Mouse (Mus musculus): Measurements from ENCODE around the gene Wdr61. TPM values are rescaled to one million over a fixed set of nuclear protein-coding genes. Genes with fewer than 3 reads are reported as not detected.

Gene Wdr61
- polyA plus RNA-seq (2014; fragmentation: Nextera tagmentation; extraction: Ambion mirVana), result 155 and 176 TPM in 2 replicates

DNA sequence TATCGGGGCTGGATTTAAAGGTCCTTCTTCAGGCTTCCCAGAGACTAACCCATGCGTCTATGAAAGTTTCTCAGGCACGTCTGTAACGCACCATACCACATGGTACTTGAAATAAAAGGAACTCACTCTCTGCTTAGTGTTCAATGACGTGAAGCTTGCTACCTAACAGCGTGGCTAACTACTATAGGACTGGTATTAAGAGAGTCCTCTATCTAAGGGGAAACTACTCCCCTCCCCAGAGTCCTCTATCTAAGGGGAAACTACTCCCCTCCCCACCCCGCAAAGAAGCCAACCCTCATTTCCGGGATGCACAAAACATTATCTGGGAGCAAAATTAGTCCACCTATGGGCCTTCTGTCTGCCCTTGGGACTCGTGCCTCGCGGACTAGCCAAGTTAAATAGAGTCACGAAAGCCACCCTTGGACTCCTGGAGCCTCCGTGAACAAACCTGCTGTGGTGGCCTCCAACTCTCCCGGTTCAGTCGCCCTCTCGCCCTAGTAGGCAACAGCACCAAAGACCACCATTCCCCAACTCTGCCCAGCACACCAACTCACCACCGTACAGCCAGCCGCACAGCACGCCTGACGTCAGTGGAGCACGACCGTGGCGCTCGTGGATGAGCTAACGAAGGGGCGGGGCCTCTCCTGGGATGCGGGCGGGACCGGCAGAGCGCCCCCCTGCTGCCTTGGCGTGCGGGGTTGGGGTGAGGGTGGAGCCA lies at the start of gene Wdr61:
Gene Wdr61 (minus strand): TSS at position 599 of the 718 bp plus-strand sequence.
- Histone ChIP-seq H3K36me3 (ENCODE audit: control insufficient read depth, insufficient read depth, low read length) (no peaks in the 10 kb centered on the region), H3K4me3 (ENCODE audit: low read depth, low read length) (peak within 1 kb of the TSS; percentile 65), H3K9ac (ENCODE audit: low read depth, low read length) (peak within 1 kb of the TSS; percentile 67), H3K9me3 (ENCODE audit: control insufficient read depth, low read length) (no peaks in the 10 kb centered on the region), H3K27ac (ENCODE audit: low read depth, low read length) (no peak within 1 kb of the TSS), H3K4me2 (replicated peaks; ENCODE audit: low read depth, low read length) (peak within 1 kb of the TSS; percentile 56), H3K4me1 (replicated peaks; ENCODE audit: control insufficient read depth, insufficient read depth, low read length) (peaks cover 4% of the 10 kb centered on the region; the same call in 1 of the 2 replicates), H3K27me3 (ENCODE audit: control insufficient read depth, insufficient read depth, low read length) (no peaks in the 10 kb centered on the region)
- peak; percentile 94 for ATAC-seq (ENCODE audit: low FRiP score)
- WGBS, result 2% methylated on average over 31 of the region's 32 CpGs
- peak; percentile 98 for DNase-seq (ENCODE audit: low spot score)

- no peak overlapping the region for H3K27ac ChIP-seq (ENCODE audit: low read depth, low read length)
- ATAC-seq (ENCODE audit: low FRiP score) (no peak), DNase-seq (ENCODE audit: low spot score) (no peak)
- no peaks in the 10 kb centered on the region for H3K36me3 ChIP-seq (ENCODE audit: control insufficient read depth, insufficient read depth, low read length)
- 34% methylated on average over 3 of the region's 3 CpGs for WGBS
- H3K9me3 ChIP-seq (ENCODE audit: control insufficient read depth, low read length), result no peaks in the 10 kb centered on the region
- H3K4me3 ChIP-seq (ENCODE audit: low read depth, low read length), result no peak overlapping the region
- H3K27me3 ChIP-seq (ENCODE audit: control insufficient read depth, insufficient read depth, low read length), result no peaks in the 10 kb centered on the region
- no peaks in the 10 kb centered on the region for H3K4me1 ChIP-seq (replicated peaks; ENCODE audit: control insufficient read depth, insufficient read depth, low read length)
- H3K4me2 ChIP-seq (replicated peaks; ENCODE audit: low read depth, low read length), result no peak overlapping the region
- H3K9ac ChIP-seq (ENCODE audit: low read depth, low read length), result no peak overlapping the region
These were observed 49.7 kb upstream of the Wdr61 start for GRCm38 (mm10) chr9:54784003-54784402.

GRCm38 (mm10) chr9:54782504-54782903 lies 48.2 kb upstream of the Wdr61 start:
- H3K36me3 ChIP-seq (ENCODE audit: control insufficient read depth, insufficient read depth, low read length), result no peaks in the 10 kb centered on the region
- no peak for ATAC-seq (ENCODE audit: low FRiP score)
- no peak for DNase-seq (ENCODE audit: low spot score)
- 59% methylated on average over 15 of the region's 15 CpGs for WGBS
- H3K9me3 ChIP-seq (ENCODE audit: control insufficient read depth, low read length), result no peaks in the 10 kb centered on the region
- H3K9ac ChIP-seq (ENCODE audit: low read depth, low read length), result no peak overlapping the region
- H3K4me2 ChIP-seq (replicated peaks; ENCODE audit: low read depth, low read length), result no peak overlapping the region
- no peak overlapping the region for H3K27ac ChIP-seq (ENCODE audit: low read depth, low read length)
- no peak overlapping the region for H3K4me3 ChIP-seq (ENCODE audit: low read depth, low read length)
- no peaks in the 10 kb centered on the region for H3K27me3 ChIP-seq (ENCODE audit: control insufficient read depth, insufficient read depth, low read length)
- H3K4me1 ChIP-seq (replicated peaks; ENCODE audit: control insufficient read depth, insufficient read depth, low read length), result no peaks in the 10 kb centered on the region

DNA sequence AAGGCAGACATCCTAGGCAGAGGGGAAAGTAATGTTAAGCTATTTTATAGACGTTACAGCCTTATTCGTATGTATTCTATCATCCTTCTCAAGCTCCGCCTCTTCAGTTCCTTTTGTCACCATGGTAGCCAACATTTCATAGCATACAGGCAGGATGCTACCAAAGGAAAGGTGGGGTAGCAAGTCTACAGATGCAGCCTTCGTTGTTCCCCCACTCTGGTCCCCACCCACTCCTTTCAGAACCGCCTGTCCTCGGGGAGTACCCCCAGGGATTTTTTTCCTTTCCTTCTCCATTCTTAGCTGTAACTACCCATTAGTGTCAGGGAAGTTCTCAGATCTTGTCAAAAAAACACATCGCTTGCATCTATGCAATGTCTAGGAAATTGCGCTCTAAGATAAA lies 45.0 kb upstream of the Wdr61 start:
- no peak overlapping the region for H3K9ac ChIP-seq (ENCODE audit: low read depth, low read length)
- no peaks in the 10 kb centered on the region for H3K4me1 ChIP-seq (replicated peaks; ENCODE audit: control insufficient read depth, insufficient read depth, low read length)
- H3K27me3 ChIP-seq (ENCODE audit: control insufficient read depth, insufficient read depth, low read length), result no peaks in the 10 kb centered on the region
- H3K4me2 ChIP-seq (replicated peaks; ENCODE audit: low read depth, low read length), result no peak overlapping the region
- no peaks in the 10 kb centered on the region for H3K9me3 ChIP-seq (ENCODE audit: control insufficient read depth, low read length)
- H3K27ac ChIP-seq (ENCODE audit: low read depth, low read length), result no peak overlapping the region
- DNase-seq (ENCODE audit: low spot score) (no peak), ATAC-seq (ENCODE audit: low FRiP score) (no peak)
- 87% methylated on average over 8 of the region's 8 CpGs for WGBS
- no peaks in the 10 kb centered on the region for H3K36me3 ChIP-seq (ENCODE audit: control insufficient read depth, insufficient read depth, low read length)
- H3K4me3 ChIP-seq (ENCODE audit: low read depth, low read length), result no peak overlapping the region

DNA sequence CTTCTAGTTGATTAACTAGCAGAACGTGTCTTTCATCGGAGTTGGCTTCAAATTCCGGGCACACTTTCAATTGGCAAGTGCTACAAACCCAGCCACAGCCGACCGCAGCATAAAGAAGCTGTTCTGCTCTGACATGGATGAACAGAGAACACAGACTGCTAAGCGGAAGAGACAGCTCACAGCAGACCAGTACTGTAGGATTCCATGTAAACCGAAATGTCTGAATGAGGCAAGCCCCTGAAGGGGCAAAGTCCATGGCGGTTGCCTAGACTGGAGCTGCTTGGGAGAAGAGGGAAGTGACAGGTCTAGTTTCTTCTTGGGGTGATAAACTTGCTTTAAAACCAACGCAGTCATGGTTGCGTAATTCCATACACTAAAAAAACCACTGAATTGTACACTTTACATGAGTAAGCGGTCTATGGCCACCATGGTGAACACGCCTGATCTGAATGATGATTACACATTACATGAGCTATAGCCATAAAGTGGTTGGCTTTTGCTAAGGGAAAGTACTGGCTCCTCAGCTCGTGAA lies 42.2 kb upstream of the Wdr61 start:
- Histone ChIP-seq H3K36me3 (ENCODE audit: control insufficient read depth, insufficient read depth, low read length) (no peaks in the 10 kb centered on the region), H3K4me1 (replicated peaks; ENCODE audit: control insufficient read depth, insufficient read depth, low read length) (no peaks in the 10 kb centered on the region), H3K4me2 (replicated peaks; ENCODE audit: low read depth, low read length) (no peak overlapping the region), H3K4me3 (ENCODE audit: low read depth, low read length) (no peak overlapping the region), H3K9ac (ENCODE audit: low read depth, low read length) (no peak overlapping the region), H3K27me3 (ENCODE audit: control insufficient read depth, insufficient read depth, low read length) (no peaks in the 10 kb centered on the region), H3K27ac (ENCODE audit: low read depth, low read length) (no peak overlapping the region), H3K9me3 (ENCODE audit: control insufficient read depth, low read length) (no peaks in the 10 kb centered on the region)
- 93% methylated on average over 13 of the region's 13 CpGs for WGBS
- DNase-seq (ENCODE audit: low spot score), result no peak
- ATAC-seq (ENCODE audit: low FRiP score), result no peak

- Histone ChIP-seq H3K27ac (ENCODE audit: low read depth, low read length) (no peak overlapping the region), H3K27me3 (ENCODE audit: control insufficient read depth, insufficient read depth, low read length) (peaks cover 7% of the 10 kb centered on the region), H3K36me3 (ENCODE audit: control insufficient read depth, insufficient read depth, low read length) (no peaks in the 10 kb centered on the region), H3K9me3 (ENCODE audit: control insufficient read depth, low read length) (no peaks in the 10 kb centered on the region), H3K9ac (ENCODE audit: low read depth, low read length) (no peak overlapping the region), H3K4me3 (ENCODE audit: low read depth, low read length) (no peak overlapping the region), H3K4me1 (replicated peaks; ENCODE audit: control insufficient read depth, insufficient read depth, low read length) (peaks cover 4% of the 10 kb centered on the region; the same call in 1 of the 2 replicates), H3K4me2 (replicated peaks; ENCODE audit: low read depth, low read length) (no peak overlapping the region)
- WGBS, result 62% methylated on average over 11 of the region's 11 CpGs
- DNase-seq (ENCODE audit: low spot score), result no peak
- no peak for ATAC-seq (ENCODE audit: low FRiP score)
These were observed 35.9 kb upstream of the Wdr61 start for GRCm38 (mm10) chr9:54770140-54770780.

DNA sequence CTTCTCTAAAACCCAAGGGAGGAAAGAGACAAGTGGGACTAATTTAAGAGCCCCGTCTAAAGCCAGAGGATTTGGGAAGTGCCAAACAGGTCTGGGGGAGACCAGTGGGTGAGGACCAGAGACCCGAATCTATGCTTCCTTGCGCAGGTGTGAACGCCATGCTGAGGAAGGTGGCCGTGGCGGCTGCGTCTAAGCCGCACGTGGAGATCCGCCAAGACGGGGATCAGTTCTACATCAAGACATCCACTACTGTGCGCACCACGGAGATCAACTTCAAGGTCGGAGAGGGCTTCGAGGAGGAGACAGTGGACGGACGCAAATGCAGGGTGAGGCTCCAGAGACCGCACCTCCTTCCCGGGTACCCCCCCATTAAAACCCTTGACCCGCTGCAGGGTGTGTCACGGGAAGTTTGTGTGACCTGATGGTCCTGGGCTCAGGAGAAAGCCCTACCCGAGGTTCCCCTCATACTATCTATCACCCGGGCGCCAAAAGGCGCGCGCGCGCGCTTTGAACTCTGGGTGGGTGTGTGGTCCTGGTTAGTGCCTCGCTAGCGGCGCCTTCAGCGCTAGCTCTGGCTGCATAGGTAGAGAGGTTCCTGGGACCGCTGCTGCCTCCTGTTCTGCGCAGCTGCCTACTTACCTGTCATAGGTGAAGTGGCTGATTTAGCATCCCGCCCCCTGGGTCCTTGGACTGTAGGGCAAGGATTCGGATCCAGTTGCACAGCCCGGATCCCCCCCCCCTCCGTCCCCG lies 31.2 kb upstream of the Wdr61 start:
- peaks cover 20% of the 10 kb centered on the region for H3K27me3 ChIP-seq (ENCODE audit: control insufficient read depth, insufficient read depth, low read length)
- no peaks in the 10 kb centered on the region for H3K9me3 ChIP-seq (ENCODE audit: control insufficient read depth, low read length)
- ATAC-seq (ENCODE audit: low FRiP score) (peak; percentile 34; the same call in 1 of the 2 replicates), DNase-seq (ENCODE audit: low spot score) (peak; percentile 71)
- H3K27ac ChIP-seq (ENCODE audit: low read depth, low read length), result no peak overlapping the region
- WGBS, result under 1% methylated on average over 39 of the region's 41 CpGs
- H3K9ac ChIP-seq (ENCODE audit: low read depth, low read length), result peak overlapping the region; percentile 61
- H3K4me1 ChIP-seq (replicated peaks; ENCODE audit: control insufficient read depth, insufficient read depth, low read length), result peaks cover 11% of the 10 kb centered on the region
- H3K4me3 ChIP-seq (ENCODE audit: low read depth, low read length), result peak overlapping the region; percentile 43
- peak overlapping the region; percentile 55 for H3K4me2 ChIP-seq (replicated peaks; ENCODE audit: low read depth, low read length)
- no peaks in the 10 kb centered on the region for H3K36me3 ChIP-seq (ENCODE audit: control insufficient read depth, insufficient read depth, low read length)

DNA sequence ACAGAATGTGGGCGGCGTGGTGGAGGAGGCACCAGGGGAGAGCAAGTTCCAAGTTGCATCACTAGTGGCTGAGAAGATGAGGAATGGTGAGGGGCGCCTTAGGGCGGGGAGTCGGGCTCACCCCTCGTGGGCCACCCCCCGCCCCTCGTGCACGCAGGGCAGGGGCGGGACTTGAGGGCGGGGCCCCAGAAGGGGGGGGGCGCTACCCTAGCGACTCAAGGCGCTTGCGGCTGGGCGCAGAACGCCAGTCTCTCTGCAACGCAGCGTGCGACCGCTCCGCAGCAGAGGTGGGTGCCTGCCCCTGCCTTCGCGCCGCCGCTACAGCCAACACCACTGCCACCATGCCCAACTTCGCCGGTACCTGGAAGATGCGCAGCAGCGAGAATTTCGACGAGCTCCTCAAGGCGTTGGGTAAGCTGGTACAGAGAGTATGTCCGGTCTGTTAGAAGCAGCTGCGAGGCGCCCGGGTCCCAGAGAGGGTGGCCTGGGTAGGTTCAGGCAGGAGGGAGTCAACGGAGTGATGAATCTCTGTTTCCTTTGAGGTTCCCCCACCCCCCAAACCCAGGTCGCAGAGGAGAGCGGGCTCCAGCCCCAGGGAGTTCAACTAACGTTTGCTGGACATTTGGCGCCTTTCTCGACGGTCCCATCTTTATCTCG lies 30.4 kb upstream of the Wdr61 start, which contains the start of gene Crabp1:
Gene Crabp1 (plus strand): TSS at position 188 of the 657 bp plus-strand sequence.
- ATAC-seq (ENCODE audit: low FRiP score) (peak; percentile 41; the same call in 1 of the 2 replicates), DNase-seq (ENCODE audit: low spot score) (peak; percentile 74)
- under 1% methylated on average over 42 of the region's 45 CpGs for WGBS
- Histone ChIP-seq H3K27me3 (ENCODE audit: control insufficient read depth, insufficient read depth, low read length) (peaks cover 20% of the 10 kb centered on the region), H3K4me2 (replicated peaks; ENCODE audit: low read depth, low read length) (peak within 1 kb of the TSS; percentile 55), H3K9ac (ENCODE audit: low read depth, low read length) (peak within 1 kb of the TSS; percentile 61), H3K27ac (ENCODE audit: low read depth, low read length) (no peak within 1 kb of the TSS; the same call in 1 of the 2 replicates), H3K4me3 (ENCODE audit: low read depth, low read length) (peak within 1 kb of the TSS; percentile 43), H3K9me3 (ENCODE audit: control insufficient read depth, low read length) (no peaks in the 10 kb centered on the region), H3K4me1 (replicated peaks; ENCODE audit: control insufficient read depth, insufficient read depth, low read length) (peaks cover 14% of the 10 kb centered on the region), H3K36me3 (ENCODE audit: control insufficient read depth, insufficient read depth, low read length) (no peaks in the 10 kb centered on the region)
